Mouse (Mus musculus) T-helper 17 cell (primary cell): ENCODE measurements at regions not wholly inside any gene's neighbourhood (a gene's known extent, or its start where the extent isn't known, plus 50 kb on each side); places are given as distances from the start of the nearest gene placed in this dataset.

Source experiments
- in situ Hi-C, 2 experiments: fragments of 300-600 bp; cut with MboI, MseI; formaldehyde crosslinking; loops; 1 replicate in 1 of 2; 2 replicates in 1 of 2; pipeline ENCODE4 v1.15.1; 2025; ENCODE audit warnings: high pct_unique_total_duplicates in 2 of 2

DNA sequence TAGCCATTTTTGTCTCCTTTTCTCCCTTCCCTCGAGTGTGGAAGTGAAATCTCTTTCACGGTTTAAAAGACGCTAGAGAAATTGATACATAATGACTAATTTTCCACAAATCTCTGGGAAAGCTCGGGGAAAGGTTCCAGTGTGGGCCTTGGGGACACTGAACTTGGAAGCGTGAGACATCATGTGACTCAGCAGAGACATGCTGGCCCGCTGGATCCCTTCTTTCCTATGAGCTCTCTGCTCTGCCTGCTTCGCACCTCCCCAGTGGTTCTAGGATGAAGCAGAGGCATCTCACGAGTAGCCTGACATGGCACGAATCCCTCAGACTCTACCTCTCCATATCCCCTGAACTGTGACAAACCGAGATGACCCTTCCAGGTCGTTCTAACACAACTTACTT lies 206.2 kb downstream of the Rnd3 start:
- in situ Hi-C loops: loop anchor here in 1 of 2 experiments (10.0 kb wide), 1 partner anchor 1222 kb away; no protein-coding TSS in a partner anchor

DNA sequence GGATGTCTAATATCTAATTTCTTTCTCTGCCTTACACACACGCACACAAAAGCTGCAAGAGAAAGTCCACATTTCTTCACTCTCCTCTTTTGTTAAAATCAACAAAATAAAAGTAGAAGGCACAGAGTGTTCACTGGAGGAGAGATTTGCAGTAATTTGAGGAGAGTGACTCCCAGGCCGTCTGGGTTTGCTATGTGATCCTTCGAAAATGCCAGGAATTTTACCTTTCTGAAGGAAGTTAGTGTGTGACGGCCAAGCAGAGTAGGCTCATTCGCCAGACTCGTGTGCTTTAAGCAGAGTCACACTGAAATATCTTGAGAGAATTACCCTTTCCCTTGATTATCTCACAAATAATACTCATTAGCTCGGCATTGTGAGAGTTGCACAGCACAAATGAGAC lies 216.0 kb downstream of the Rnd3 start:
- in situ Hi-C loops: no loop called here

DNA sequence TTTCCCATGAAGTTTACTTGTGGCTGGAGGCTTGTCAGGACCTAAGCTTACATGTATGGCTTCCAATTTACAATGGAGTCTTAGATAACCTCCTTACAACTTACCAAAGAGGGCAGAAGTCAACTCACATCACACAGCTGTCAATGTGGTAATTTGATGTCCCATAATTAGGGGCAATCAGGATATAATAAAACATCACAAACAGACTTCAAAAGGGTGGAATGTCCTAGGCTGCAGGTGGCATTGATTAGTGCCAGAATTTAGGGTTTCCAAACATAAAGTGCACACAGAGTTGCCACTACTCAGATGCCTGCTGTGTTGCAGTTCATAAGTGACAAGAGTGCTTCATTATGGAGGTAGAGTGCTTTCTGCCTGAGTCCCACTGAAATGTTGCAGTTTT lies 227.9 kb downstream of the Rnd3 start:
- in situ Hi-C loops: no loop called here

DNA sequence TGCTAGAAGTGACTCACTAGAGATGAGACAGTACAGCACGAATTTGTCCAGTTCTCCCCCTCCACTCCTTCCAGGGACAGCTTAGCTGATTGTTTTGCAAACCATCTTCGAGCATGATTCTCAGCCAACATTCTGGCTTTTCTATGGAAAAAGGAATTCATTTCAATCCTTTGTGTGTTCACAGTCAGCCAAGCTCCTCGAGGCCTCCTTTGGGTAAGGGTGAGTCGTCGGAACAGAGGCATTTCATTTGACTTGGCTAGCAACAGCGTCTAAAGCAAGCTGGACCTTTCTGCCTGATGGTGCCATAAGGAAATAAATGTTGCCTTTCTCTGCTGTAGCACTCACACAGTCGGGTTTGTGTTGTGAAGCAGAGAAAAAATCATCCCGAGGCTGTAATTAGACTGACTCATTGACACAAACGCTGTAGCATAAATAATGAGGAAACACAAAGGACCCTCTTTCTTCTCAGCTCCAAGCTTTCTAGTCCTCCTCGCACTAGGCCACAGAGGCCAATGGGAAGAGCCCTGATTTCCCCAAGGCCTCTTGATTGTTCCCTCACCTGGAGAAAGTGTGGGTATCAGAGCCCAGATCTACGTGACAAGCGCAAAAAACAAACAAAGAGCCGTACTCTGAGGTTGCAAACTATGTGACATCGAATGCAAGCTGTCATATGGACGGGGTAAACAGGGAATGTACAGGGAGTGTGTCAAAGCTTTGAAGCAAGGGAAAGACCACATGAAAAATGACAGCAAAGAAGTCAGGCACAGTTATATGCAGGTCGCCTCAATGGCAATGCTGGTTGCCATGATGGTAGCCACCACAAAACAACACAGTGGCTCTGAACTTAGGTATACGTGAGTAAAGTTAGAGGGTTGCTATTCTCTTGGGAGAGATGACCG lies 232.3 kb downstream of the Rnd3 start:
- in situ Hi-C loops: no loop called here

DNA sequence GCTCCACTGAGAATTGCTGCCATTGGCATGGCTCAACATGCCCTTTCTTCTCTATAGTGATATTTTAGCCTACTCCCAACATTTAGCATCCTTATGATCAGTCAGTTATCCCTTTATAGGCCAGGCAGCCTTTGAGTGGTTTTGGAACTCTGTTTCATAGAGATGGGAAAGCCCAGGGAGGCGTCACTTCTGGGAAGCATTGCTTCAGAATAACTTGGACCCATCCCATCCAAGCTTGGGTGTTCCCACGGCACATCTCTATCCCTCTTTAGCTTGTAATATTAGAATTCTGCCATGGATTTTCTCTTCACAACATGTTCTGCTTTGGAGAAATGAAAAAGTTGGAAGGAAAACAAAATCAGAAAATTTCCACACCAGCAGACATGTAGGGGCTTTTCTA lies 233.8 kb downstream of the Rnd3 start:
- in situ Hi-C loops: no loop called here

DNA sequence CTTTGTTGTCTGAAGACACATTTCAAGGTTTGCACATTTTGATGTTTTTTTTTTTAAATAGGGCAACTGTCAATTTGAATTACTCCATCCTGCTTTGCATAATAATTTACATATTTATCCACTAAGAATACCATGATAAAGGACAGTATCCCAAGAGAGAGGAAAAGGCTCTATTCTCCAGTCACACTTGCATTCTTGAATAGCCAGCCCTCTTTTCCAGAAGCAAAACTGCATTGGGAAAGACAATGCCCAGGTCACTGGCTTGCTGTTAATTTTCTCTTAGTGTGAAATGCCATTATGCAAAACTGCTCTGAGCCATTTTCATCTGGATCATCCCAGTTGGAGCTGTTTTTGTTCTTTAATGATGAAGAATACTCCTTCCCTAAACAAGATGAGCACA lies 234.7 kb downstream of the Rnd3 start:
- in situ Hi-C loops: no loop called here

DNA sequence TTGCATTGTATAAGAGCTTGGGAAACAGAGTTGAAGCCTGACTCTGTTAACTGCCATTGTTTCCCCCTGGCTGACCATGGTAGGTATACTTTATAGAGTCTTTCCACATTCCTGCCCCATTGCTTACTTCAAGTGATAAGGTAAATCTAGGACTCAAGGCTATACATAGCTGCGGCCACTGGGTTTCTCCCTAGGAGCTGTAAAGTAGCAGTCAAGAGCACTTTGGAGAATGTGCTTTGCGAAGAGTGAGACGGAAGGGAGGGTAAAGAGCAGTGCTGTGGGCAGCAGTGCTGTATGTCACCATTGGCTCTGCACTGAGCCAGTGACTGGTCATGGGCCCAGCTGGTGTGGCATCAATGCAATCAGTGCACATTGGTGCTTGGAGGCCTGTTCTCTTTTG lies 240.1 kb downstream of the Rnd3 start:
- in situ Hi-C loops: no loop called here

DNA sequence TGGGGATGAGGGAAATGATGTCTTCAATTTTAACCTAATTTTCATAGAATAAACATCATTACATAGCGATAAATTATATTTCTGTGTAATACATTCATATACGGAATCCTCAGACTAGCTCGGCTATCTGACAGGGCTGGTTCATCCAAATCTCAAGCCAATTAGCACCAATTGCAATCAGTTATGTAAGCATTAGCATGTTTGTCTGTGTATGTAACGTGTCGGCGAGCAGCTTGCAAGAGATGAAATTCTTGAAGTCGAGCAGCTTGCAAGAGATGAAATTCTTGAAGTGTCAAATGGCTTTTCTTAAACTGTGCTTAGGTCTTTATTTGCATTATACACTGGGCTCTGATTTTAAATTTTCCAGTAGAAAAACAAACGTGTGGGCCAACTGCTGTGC lies 246.2 kb downstream of the Rnd3 start:
- in situ Hi-C loops: no loop called here

DNA sequence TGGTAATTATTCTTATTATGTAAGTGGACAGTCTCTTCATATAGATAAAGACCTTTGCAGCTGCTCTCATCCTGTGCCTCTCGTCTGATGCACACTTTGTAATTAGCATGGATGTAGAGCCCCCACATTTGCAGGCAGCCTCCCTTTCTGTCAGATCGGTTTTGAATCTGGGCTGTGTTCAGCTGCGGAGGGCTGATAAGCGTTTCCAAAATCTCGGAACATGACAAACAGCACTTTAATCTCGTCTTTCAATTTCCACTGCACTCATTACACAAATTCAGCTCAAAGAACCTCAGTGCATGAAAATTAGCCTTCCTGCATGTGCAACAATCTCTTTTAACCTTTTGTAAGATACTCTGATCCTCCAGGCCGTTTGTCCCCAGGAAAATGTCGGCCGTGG lies 246.7 kb downstream of the Rnd3 start:
- in situ Hi-C loops: no loop called here

DNA sequence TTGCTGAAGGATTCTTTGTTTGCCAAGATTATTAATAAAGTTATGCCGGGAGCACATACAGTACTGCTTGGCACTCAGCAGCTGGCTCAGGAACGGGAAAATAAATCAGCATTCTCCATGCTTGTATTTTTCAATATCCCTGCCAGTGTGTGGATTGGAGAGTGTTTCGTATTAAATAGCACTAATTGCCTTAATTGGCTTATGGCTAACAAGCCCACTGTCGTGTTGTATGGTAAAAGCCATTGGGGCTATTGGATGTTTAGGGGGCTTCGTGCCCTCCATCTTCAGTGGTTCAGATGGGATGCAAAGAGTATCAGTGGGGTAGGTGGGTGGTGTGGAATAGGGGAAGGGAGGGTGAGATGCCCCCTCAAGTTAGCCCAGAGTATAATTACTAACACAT lies 259.9 kb downstream of the Rnd3 start:
- in situ Hi-C loops: no loop called here

DNA sequence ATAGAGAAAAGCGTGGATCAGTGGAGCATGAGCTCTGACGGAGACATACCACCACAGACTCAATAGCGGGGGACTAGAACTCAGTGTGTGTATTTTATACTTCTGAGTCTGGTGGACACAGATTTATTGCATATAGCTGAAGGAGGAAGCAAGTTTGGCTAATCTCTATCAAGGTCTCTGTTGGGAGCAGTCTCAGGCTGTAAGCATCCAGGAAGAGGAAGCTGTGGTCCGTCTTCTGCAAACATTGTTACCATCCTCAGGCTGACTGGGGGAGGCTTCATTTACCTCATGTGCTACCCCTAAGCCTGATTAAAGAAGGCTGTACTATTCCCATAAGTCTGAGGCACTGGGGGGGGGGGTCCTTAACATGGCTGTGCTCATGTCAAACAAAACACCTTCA lies 261.0 kb downstream of the Rnd3 start:
- in situ Hi-C loops: no loop called here

DNA sequence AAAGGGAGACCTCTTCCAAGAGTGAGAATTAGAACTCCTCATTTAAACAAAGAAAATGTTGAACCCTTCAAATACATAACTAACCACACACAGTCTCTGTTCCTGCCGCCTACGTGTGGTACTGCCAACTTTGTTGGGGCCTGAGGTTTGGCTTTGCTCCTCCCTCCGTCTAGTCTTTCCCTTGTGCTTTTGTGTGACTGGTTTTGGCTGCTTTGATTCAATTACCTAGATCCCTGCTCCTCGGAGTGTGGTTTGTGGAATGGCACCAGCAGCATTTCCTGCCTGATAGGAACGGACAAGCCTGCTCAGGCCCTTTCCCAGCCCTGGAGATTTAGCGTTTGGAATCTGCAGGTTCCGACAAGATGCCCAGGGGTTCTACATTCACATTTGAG lies 263.0 kb downstream of the Rnd3 start:
- in situ Hi-C loops: no loop called here

DNA sequence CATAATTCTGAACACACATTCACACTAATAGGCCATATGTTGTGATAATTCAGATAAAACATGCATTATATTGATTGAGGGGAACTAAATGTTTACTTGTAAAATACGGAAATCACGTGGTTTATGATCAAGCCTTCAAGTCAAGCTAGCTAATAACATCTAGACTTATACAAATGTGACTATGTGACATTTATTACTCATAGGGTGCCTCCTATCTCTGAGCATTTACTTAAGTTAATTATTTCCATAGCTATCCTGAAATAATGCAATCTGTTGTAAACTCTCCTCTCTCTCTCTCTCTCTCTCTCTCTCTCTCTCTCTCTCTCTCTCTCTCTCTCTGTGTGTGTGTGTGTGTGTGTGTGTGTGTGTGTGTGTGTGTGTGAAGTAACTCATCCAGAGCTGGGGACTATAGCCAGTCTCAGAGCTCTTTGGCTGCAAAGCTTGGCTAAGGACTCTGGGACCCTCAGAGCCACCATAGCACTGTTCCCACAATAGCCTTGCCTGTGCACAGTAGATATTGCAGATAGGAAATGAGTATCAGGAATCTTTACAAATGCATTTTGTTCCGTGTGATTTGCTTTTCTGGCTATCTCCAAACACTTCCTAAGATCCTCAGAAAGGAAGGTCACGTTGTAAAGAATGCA lies 263.5 kb downstream of the Rnd3 start:
- in situ Hi-C loops: no loop called here

DNA sequence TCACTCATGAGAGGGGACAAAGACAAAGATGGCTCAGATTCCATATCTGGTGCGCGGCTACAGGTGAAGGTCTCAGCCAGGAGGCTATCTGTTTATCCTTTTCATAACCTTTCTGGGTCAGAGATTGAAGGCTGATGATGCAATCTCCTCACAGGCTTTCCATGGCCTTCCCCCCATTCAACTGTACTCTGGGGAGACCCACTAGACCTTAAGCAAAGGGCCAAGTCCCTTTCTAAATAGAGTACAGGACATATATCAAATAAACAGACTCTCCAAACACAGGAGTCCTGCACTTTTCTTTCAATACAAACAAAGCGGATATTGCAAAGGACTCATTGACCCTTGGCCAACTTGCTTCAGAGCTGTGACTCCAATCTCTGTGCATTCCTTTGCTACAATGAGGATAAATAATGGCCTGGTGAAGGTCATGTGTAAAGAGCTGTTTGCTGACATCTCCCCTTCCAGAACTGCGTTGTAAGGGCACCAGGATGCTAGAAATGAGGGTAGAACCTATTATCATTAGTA lies 267.3 kb downstream of the Rnd3 start:
- in situ Hi-C loops: no loop called here

DNA sequence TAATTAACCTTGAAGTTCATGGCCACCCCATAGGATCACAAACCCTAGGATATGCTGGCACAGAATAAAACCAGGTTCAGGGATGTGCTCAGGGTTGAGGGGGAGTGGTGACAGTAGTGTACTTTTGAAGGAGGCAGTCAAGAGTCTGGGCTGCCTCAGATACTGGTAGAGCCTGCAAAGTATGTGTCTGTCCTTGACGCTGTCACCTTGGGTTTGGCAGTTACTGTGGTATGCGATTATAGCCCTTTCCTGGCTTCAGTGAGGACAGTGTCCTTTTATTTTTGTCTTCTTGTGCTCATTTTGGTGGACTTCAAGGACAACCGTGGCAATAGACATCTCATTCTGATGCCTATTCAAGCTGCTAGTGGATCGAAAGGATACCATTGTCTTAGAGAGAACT lies 268.1 kb downstream of the Rnd3 start:
- in situ Hi-C loops: no loop called here

DNA sequence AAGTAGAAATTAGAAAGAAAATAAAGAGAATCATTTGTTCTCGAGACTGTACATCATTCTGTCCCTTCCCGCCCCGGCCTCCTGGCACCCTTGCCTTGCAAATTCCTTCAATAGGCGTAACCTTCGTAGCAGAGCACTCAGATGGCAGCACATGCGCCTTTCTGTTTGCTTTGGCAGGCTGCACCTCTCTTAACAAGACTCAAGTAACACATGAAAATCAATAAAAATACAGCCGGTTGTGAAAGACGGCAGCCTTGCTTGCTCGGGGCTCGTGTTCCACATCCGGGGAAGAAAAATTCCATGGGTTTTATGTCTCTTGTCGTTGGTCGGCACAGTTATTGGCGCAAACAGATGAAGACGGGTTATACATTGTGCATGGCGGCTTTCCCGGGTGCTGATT lies 271.2 kb downstream of the Rnd3 start:
- in situ Hi-C loops: no loop called here

DNA sequence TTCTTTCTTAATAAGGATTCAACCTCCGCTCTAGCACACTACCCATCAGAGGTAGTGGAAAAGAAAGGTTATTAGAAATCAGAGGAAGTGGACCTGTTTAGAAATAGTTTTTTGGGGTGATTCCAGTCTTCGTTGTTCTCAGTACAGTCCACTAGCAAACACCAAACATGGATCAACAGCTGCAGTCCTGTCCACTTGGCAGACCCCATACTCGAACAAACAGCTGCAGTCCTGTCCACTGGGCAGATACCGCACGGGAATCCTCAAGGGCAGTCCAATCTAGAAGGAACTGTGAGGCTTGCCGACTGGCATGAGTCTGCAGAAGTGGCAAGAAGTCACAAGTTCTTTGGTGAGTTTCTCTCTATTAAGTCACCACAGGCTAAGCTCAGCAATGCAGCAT lies 273.8 kb downstream of the Rnd3 start:
- in situ Hi-C loops: no loop called here

DNA sequence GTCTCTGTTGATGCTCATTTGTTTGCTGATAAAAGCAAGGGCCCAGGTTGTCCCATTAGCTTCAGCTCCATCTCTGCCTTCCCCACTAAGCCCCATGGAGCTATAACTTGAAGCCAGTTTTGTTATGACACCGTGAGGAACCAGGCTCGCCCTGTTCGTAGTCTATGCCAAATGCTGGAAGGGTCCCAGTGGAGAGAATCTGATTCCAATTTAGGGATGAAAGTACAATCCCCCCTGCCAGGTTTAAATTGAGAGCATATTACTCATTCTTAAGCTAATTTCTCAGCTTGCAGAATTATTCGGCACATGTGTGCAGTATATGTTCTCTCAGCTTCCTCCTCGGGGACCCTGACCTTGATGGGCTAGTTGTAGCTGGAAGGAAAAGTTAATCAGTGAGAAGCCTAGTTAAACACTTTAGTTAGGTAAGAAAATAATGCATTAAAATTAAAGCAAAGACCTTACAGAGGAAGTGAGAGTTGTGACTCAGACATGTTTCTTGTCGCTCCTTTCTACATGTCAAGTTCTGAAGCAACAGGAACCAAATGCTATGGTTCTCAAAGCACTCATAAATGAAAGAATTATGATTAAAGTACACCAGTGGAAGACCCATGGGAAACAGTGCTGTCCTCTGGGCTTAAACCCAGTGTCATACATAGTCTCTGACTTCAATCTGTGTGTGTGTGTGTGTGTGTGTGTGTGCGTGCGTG lies 295.2 kb downstream of the Rnd3 start:
- in situ Hi-C loops: no loop called here

DNA sequence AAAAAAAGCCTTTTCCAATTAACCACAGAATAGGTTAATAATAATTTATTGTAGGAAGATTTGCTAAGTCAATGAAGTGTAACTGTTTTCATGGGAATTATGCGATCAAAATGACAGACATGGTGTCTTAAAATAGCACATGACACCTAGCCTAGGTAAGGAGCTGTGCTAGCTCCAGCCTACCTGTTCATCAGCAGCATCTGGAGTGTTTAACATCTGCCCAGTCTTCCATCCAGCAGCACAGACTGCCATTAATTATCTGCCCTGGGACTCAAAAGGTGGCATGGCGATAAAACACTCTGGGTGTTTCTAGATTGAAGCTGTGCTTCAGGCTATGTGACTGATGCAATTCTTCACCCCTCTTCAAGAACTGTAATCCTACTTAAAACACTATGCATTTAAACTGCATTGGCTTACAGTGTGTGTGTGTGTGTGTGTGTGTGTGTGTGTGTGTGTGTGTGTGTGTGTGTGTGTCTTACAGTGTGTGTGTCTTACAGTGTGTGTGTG lies 296.4 kb downstream of the Rnd3 start:
- in situ Hi-C loops: no loop called here

DNA sequence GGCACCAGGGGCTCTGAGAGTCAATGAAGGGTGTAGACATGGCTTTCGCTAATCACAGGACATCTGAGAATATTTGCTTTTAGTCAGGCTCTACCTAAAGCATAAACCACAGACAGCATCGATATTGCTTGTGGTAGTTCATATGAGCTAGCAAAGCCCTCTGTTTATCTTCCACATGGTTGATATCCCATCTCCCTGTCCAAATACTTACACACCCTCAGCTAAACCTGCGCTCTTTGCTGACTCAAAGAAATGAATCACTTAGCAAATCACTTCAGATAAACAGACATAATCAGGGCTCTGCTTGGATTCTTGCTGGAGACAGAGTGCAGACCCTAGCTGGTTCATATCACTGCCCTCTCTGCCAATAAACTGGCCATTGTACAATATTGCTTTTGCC lies 298.8 kb downstream of the Rnd3 start:
- in situ Hi-C loops: no loop called here

DNA sequence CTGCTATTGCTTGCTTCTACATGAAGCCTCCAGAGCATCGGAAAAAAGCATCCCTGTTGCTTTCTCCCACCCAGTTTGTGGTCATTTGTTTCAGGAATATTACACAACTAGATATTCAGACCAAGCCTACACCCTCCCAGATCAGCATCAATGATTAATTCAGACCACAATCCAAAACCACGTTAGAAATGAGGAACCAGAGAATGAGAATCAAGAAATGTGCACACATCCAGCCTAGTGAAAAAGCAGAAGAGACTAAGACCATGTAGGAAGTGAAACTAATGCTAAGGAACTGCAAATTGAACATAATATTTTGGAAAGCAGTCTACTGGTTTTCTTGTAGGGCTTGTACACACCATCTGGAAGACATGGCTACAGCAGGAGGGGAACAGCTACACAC lies 307.0 kb downstream of the Rnd3 start:
- in situ Hi-C loops: loop anchor here in 1 of 2 experiments (25.0 kb wide), 1 partner anchor 530 kb away; no protein-coding TSS in a partner anchor
